Mouse (Mus musculus): ENCODE results near the gene 4930486L24Rik. TPM values are rescaled to one million over a fixed set of nuclear protein-coding genes. Genes with fewer than 3 reads are reported as not detected.

4930486L24Rik gene
- polyA plus RNA-seq, 1 experiment from 2014 or later = not detected

DNA sequence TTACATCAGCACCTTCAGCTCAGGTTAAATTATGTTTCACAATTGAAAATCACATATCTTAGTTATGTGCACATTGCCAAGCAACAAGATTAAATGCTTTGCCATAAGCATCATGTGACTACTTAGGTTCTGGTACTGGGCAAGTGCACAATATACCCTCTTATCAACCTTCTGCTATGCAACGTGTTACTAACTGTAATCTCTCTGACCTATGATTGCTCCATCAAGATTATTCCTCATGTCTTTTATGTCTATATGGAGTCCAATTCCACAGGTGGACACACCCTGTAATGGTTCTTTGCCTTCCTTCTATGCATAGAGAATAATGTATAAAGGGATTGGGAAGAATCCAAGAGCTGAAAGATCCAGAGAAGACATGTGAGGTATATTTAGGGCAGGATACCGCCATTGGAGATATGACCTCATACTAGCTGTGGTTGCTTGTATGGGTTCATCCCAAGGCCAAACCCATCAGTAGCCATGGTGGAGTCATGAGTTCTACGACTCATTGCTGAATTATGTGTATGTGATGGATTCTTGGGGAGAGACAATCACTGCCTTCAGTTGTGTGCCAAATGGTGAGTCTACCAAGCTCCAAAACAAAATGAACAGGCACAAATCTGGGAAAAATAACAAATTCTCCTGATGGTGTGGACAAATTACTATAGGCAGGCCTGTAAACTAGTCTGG is 43.6 kb downstream of the 4930486L24Rik start:
- Histone ChIP-seq H3K9ac (replicated peaks) (no peak overlapping the region), H3K4me1 (replicated peaks) (no peaks in the 10 kb centered on the region), H3K27me3 (no peaks in the 10 kb centered on the region), H3K4me2 (replicated peaks) (no peak overlapping the region), H3K27ac (no peak overlapping the region), H3K4me3 (replicated peaks) (no peak overlapping the region), H3K9me3 (no peaks in the 10 kb centered on the region), H3K36me3 (no peaks in the 10 kb centered on the region)
- no peak for ATAC-seq
- WGBS = 75% methylated on average over 3 of the region's 3 CpGs

DNA sequence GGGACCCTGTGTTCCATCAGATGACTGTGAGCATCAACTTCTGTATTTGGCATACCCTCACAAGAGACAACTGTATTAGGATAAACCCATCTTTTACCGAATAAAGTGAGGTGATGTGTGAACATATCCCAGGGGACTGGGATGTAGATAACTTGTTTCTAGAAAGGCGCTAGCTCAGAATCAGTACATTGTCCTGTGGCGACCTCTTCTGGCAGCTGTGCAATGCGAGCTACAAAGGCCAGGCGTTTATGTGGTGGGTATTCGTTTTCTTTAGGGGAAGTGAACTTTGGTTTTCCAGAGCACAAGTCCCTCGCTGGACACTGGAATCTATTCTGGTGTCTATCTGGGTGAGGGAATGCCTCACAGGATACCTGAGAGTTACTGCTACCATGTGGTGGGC is 44.8 kb downstream of the 4930486L24Rik start:
- H3K9me3 ChIP-seq = no peaks in the 10 kb centered on the region

DNA sequence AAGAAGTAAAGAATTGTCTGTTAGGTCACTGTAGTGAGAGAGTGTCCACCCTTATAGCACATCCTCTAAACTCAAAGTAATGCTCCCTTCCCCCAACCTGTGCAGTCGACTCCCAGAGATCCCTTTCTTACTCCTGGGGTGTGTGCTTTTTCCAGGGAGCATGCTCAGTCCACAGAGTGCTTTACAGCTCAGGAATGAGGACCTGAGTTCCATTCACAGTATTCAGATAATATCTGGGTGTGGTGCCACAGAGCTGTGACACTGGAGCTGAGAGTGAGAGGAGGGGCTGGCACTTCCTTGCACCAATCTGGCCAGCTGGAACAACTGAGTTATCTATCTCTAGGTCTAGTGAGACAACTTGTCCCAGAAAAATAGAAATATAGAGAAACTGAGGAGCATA is 50.6 kb downstream of the 4930486L24Rik start:
- no peak for ATAC-seq
- no peak overlapping the region for H3K9ac ChIP-seq (replicated peaks)
- WGBS = 69% methylated on average over 1 of the region's 1 CpGs
- no peaks in the 10 kb centered on the region for H3K9me3 ChIP-seq
- H3K4me2 ChIP-seq (replicated peaks) = no peak overlapping the region
- no peaks in the 10 kb centered on the region for H3K36me3 ChIP-seq
- H3K27ac ChIP-seq = no peak overlapping the region
- no peaks in the 10 kb centered on the region for H3K27me3 ChIP-seq
- no peak overlapping the region for H3K4me3 ChIP-seq (replicated peaks)
- H3K4me1 ChIP-seq (replicated peaks) = no peaks in the 10 kb centered on the region

More for the DNA sequence above, 44.8 kb downstream of the 4930486L24Rik start:
- H3K36me3 ChIP-seq = no peaks in the 10 kb centered on the region
- no peaks in the 10 kb centered on the region for H3K4me1 ChIP-seq (replicated peaks)
- H3K4me2 ChIP-seq (replicated peaks) = no peak overlapping the region
- WGBS = 16% methylated on average over 7 of the region's 7 CpGs
- no peak overlapping the region for H3K9ac ChIP-seq (replicated peaks)
- no peak overlapping the region for H3K27ac ChIP-seq
- ATAC-seq = no peak
- no peak overlapping the region for H3K4me3 ChIP-seq (replicated peaks)
- H3K27me3 ChIP-seq = no peaks in the 10 kb centered on the region

DNA sequence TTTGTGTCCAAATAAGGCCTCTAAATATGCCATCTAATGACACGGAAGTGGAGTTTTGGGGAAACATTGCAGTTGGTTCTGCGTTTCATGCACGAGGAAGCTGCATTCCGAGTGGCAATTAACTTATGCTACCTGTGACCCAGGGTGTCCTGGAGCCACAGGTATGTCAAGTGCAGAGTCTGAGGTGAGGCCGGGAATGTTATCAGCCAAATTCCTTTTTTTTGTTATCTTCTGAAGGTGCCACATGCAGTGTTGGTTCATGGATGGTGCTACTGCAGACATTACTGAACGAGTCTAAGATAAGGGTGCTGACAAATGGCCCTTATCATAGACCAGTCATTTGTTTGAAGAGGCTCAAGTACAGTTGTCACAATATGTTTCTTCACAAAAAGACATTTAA is 51.5 kb downstream of the 4930486L24Rik start:
- Histone ChIP-seq H3K27ac (no peak overlapping the region), H3K4me1 (replicated peaks) (no peaks in the 10 kb centered on the region), H3K36me3 (no peaks in the 10 kb centered on the region), H3K27me3 (no peaks in the 10 kb centered on the region), H3K4me2 (replicated peaks) (no peak overlapping the region), H3K9me3 (no peaks in the 10 kb centered on the region), H3K9ac (replicated peaks) (no peak overlapping the region), H3K4me3 (replicated peaks) (no peak overlapping the region)
- no peak for ATAC-seq
- 92% methylated on average over 6 of the region's 6 CpGs for WGBS

DNA sequence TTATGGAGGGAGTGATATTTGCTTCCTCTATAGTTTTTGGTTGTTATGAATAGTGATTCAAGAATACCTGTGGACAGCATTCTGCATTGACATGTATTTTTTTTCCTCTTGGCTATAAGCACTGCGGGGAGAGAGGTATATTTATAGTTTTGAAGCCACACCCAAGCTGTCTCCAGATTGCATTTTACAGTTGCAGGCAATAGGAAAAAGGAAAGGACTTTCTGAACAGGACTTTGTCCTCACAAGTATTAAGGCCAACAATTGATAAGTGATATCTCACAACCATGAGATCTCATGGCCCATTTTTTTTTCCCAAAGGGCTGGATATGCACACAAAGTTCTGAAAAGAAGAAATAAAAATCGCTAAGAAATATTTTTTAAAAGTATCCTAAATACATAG is 54.6 kb downstream of the 4930486L24Rik start:
- no peaks in the 10 kb centered on the region for H3K9me3 ChIP-seq
- no peak overlapping the region for H3K27ac ChIP-seq
- no peak overlapping the region for H3K9ac ChIP-seq (replicated peaks)
- no peaks in the 10 kb centered on the region for H3K4me1 ChIP-seq (replicated peaks)
- H3K27me3 ChIP-seq = no peaks in the 10 kb centered on the region
- no peaks in the 10 kb centered on the region for H3K36me3 ChIP-seq
- H3K4me2 ChIP-seq (replicated peaks) = no peak overlapping the region
- no peak overlapping the region for H3K4me3 ChIP-seq (replicated peaks)
- 69% methylated on average over 2 of the region's 2 CpGs for WGBS
- ATAC-seq = no peak

DNA sequence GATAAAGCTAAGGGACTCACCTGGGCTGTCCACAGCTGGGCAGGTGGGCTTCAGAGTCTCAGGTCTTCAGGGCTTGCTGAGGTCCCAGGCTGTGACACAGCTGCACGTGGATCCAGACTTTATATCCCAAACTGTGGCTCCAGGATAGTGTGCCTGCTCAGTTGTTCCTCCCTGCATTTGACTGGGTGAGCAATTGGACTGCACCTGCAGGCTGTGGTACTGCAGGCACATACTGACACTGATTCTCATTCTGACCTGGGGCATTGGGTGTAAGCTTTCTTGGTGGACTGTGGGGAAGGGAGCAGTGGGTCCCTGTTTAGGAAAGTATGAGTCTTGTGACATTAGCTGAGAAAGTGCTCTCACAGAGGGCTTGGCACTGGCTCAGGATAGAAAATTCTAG is 61.5 kb downstream of the 4930486L24Rik start, which contains the start of gene Ctsll3:
TSS of gene Ctsll3 (minus strand) at position 101 of the 400 bp plus-strand sequence.
- Histone ChIP-seq H3K27me3 (no peaks in the 10 kb centered on the region), H3K9ac (replicated peaks) (no peak within 1 kb of the TSS), H3K9me3 (no peaks in the 10 kb centered on the region), H3K27ac (no peak within 1 kb of the TSS), H3K4me3 (replicated peaks) (no peak within 1 kb of the TSS), H3K4me1 (replicated peaks) (no peaks in the 10 kb centered on the region), H3K4me2 (replicated peaks) (no peak within 1 kb of the TSS), H3K36me3 (no peaks in the 10 kb centered on the region)
- no peak for ATAC-seq
- WGBS = 58% methylated on average over 1 of the region's 1 CpGs

Other genes starting within 250 kb of the 4930486L24Rik start
- not detected in 2 replicates for gene BC051665, start 78.1 kb downstream of the 4930486L24Rik start, polyA plus RNA-seq (2015; fragmentation: Nextera tagmentation; extraction: Ambion mirVana)
- gene Ctsll3, start 61.6 kb downstream of the 4930486L24Rik start, polyA plus RNA-seq (2015; fragmentation: Nextera tagmentation; extraction: Ambion mirVana) = not detected in 2 replicates
- 0.14 TPM in 1 of 2 replicates, not detected in the other for gene Gm49392, start 32.4 kb upstream of the 4930486L24Rik start, polyA plus RNA-seq (2015; fragmentation: Nextera tagmentation; extraction: Ambion mirVana)
- gene Ctla2b, start 33.0 kb upstream of the 4930486L24Rik start, polyA plus RNA-seq (2015; fragmentation: Nextera tagmentation; extraction: Ambion mirVana) = 0.24 and 1.7 TPM in 2 replicates
- gene Tpbpb, start 40.4 kb upstream of the 4930486L24Rik start, polyA plus RNA-seq (2015; fragmentation: Nextera tagmentation; extraction: Ambion mirVana) = not detected in 2 replicates
- gene Gm49393, start 71.1 kb upstream of the 4930486L24Rik start, polyA plus RNA-seq (2015; fragmentation: Nextera tagmentation; extraction: Ambion mirVana) = not detected in 2 replicates
- 0.82 and 2.1 TPM in 2 replicates for gene Gm49391, start 72.1 kb upstream of the 4930486L24Rik start, polyA plus RNA-seq (2015; fragmentation: Nextera tagmentation; extraction: Ambion mirVana)
- gene Ctla2a, start 72.2 kb upstream of the 4930486L24Rik start, polyA plus RNA-seq (2015; fragmentation: Nextera tagmentation; extraction: Ambion mirVana) = 10.4 and 13.3 TPM in 2 replicates
- gene Tpbpa, start 77.5 kb upstream of the 4930486L24Rik start, polyA plus RNA-seq (2015; fragmentation: Nextera tagmentation; extraction: Ambion mirVana) = not detected in 2 replicates
- not detected in 2 replicates for gene Ctsj, start 141.5 kb upstream of the 4930486L24Rik start, polyA plus RNA-seq (2015; fragmentation: Nextera tagmentation; extraction: Ambion mirVana)
- not detected in 2 replicates for gene Ctsq, start 176.2 kb upstream of the 4930486L24Rik start, polyA plus RNA-seq (2015; fragmentation: Nextera tagmentation; extraction: Ambion mirVana)